Mouse (Mus musculus) small intestine, adult 2 months (tissue): ENCODE measurements at regions not wholly inside any gene's neighbourhood (a gene's known extent, or its start where the extent isn't known, plus 50 kb on each side); places are given as distances from the start of the nearest gene placed in this dataset.

Experiments used
- CTCF ChIP-seq: fragments of 200-500 bp; IDR thresholded peaks from 2 replicates; pipeline ENCODE4 v1.5.1; 2012; ENCODE audit warnings: low read depth, mild to moderate bottlenecking, control low read depth, inconsistent platforms, low read length, moderate library complexity, mixed read lengths; ENCODE audit not compliant: insufficient replicate concordance, insufficient read length; ENCODE audit errors: extremely low read depth
- POLR2A ChIP-seq: fragments of 200-500 bp; IDR thresholded peaks from 2 replicates; pipeline ENCODE4 v1.6.1; 2012; ENCODE audit warnings: low read depth, mild to moderate bottlenecking, control low read depth, inconsistent platforms, low read length, moderate library complexity

- TF ChIP-seq CTCF (no peak), POLR2A (no peak)
These were observed 73.3 kb upstream of the Pja1 start for GRCm38 (mm10) chrX:99544410-99544809.
